Mouse (Mus musculus): ENCODE data around the gene Gpr180.
"Not testable (repeated sequence)": the region's sequence is repeated elsewhere in the genome, so short reads cannot be mapped to it uniquely, and the experiment has no call there.

Gpr180 gene

GRCm38 (mm10) chr14:118136744-118137452, at the start of gene Gpr180:
Gene Gpr180 (plus strand): TSS chr14:118137158.
- in situ Hi-C loops (cut with MseI, MboI): no loop called here

GRCm38 (mm10) chr14:118088437-118089207, 48.3 kb upstream of the Gpr180 start:
- in situ Hi-C loops (cut with MseI, MboI): no loop called here

GRCm38 (mm10) chr14:118089215-118089805, 47.6 kb upstream of the Gpr180 start:
- in situ Hi-C loops (cut with MseI, MboI): no loop called here

GRCm38 (mm10) chr14:118089806-118090392, 47.1 kb upstream of the Gpr180 start:
- in situ Hi-C loops (cut with MseI, MboI): no loop called here

GRCm38 (mm10) chr14:118098265-118098664, 38.7 kb upstream of the Gpr180 start:
- in situ Hi-C loops (cut with MseI, MboI): no loop called here

GRCm38 (mm10) chr14:118101227-118101990, 35.5 kb upstream of the Gpr180 start:
- in situ Hi-C loops (cut with MseI, MboI): no loop called here

GRCm38 (mm10) chr14:118107479-118107878, 29.5 kb upstream of the Gpr180 start:
- in situ Hi-C loops (cut with MseI, MboI): not testable (repeated sequence)

GRCm38 (mm10) chr14:118113116-118113515, 23.8 kb upstream of the Gpr180 start:
- in situ Hi-C loops (cut with MseI, MboI): no loop called here

- in situ Hi-C loops (cut with MseI, MboI): no loop called here
These were observed 12.8 kb upstream of the Gpr180 start for GRCm38 (mm10) chr14:118124129-118124528.

- in situ Hi-C loops (cut with MseI, MboI): no loop called here
These were observed 12.2 kb upstream of the Gpr180 start for GRCm38 (mm10) chr14:118124771-118125170.

GRCm38 (mm10) chr14:118126301-118126700, 10.7 kb upstream of the Gpr180 start:
- in situ Hi-C loops (cut with MseI, MboI): no loop called here

- in situ Hi-C loops (cut with MseI, MboI): no loop called here
These were observed 5.5 kb upstream of the Gpr180 start for GRCm38 (mm10) chr14:118131472-118131871.

- in situ Hi-C loops (cut with MseI, MboI): no loop called here
These were observed 4.9 kb upstream of the Gpr180 start for GRCm38 (mm10) chr14:118131931-118132641.

- in situ Hi-C loops (cut with MseI, MboI): no loop called here
These were observed 4.3 kb upstream of the Gpr180 start, which contains the start of gene Tgds for GRCm38 (mm10) chr14:118132642-118132977. Gene Tgds (minus strand): TSS chr14:118132755.

GRCm38 (mm10) chr14:118137487-118137886, 529 bp downstream of the Gpr180 start:
- in situ Hi-C loops (cut with MseI, MboI): no loop called here

GRCm38 (mm10) chr14:118142283-118142682, 5.3 kb downstream of the Gpr180 start:
- in situ Hi-C loops (cut with MseI, MboI): no loop called here

GRCm38 (mm10) chr14:118148046-118148445, 11.1 kb downstream of the Gpr180 start:
- in situ Hi-C loops (cut with MseI, MboI): no loop called here

- in situ Hi-C loops (cut with MseI, MboI): no loop called here
These were observed 11.6 kb downstream of the Gpr180 start for GRCm38 (mm10) chr14:118148554-118148953.

- in situ Hi-C loops (cut with MseI, MboI): no loop called here
These were observed 13.9 kb downstream of the Gpr180 start for GRCm38 (mm10) chr14:118150656-118151551.

Measured in mouse trophoblast stem cell (cell line).